Mouse (Mus musculus) CH12.LX (cell line): ENCODE measurements around the gene Stk40. TPM values are rescaled to one million over a fixed set of nuclear protein-coding genes. Genes with fewer than 3 reads are reported as not detected.
"Not testable (repeated sequence)": the region's sequence is repeated elsewhere in the genome, so short reads cannot be mapped to it uniquely, and the experiment has no call there.

ENCODE experiments used
- DNase-seq: peaks from one replicate; pipeline ENCODE4 v3.0.0-alpha.2; 2013; ENCODE audit errors: extremely low read depth
- H3K27ac ChIP-seq: 2 replicates; pipeline ENCODE4 v1.5.1; 2012; ENCODE audit warnings: low read depth, mild to moderate bottlenecking, control low read depth, moderate library complexity; ENCODE audit not compliant: insufficient read depth
- H3K27me3 ChIP-seq: replicated peaks from 2 replicates; pipeline ENCODE3; 2012; ENCODE audit warnings: inconsistent platforms
- H3K36me3 ChIP-seq, 2 experiments: replicated peaks in 1 of 2; 2 replicates each; pipeline versions ENCODE3 to v1.6.1; 2012; ENCODE audit warnings: inconsistent platforms in 1 of 2, low read length in 1 of 2, mild to moderate bottlenecking in 1 of 2, mixed read lengths in 1 of 2, moderate library complexity in 1 of 2; ENCODE audit not compliant: control insufficient read depth in 1 of 2, insufficient read depth in 1 of 2
- H3K4me1 ChIP-seq, 2 experiments: 2 replicates each; pipeline ENCODE4 v1.6.1; 2012; ENCODE audit warnings: inconsistent platforms in 1 of 2, moderate library complexity in 1 of 2; ENCODE audit not compliant: insufficient read depth in 2 of 2, control insufficient read depth in 1 of 2
- H3K4me2 ChIP-seq: 2 replicates; pipeline ENCODE4 v1.6.1; 2012; ENCODE audit warnings: low read depth, mild to moderate bottlenecking, control low read depth; ENCODE audit not compliant: poor library complexity, insufficient read depth, severe bottlenecking
- H3K4me3 ChIP-seq, 3 experiments: fragments of 150-350 bp in 1 of 3; sonication (generic) in 1 of 3; replicated peaks in 1 of 3; 2 replicates each; pipeline versions ENCODE3 to v1.5.1; 2011 to 2012; ENCODE audit warnings: low read depth in 2 of 3, low read length in 2 of 3, mild to moderate bottlenecking in 2 of 3, moderate library complexity in 2 of 3, control low read depth in 1 of 3, improper control_type of control experiment in 1 of 3, inconsistent platforms in 1 of 3, mixed read lengths in 1 of 3; ENCODE audit not compliant: poor library complexity in 1 of 3
- H3K79me2 ChIP-seq: replicated peaks from 2 replicates; pipeline ENCODE4 v1.6.1; 2012; ENCODE audit warnings: mild to moderate bottlenecking, moderate library complexity; ENCODE audit not compliant: control insufficient read depth, poor library complexity, insufficient read depth, severe bottlenecking; ENCODE audit errors: extremely low read depth
- H3K9ac ChIP-seq: 2 replicates; pipeline ENCODE4 v1.6.1; 2012; ENCODE audit warnings: low read depth, mild to moderate bottlenecking, control low read depth, moderate library complexity; ENCODE audit not compliant: insufficient read depth
- H3K9me3 ChIP-seq: replicated peaks from 2 replicates; pipeline ENCODE3; 2012; ENCODE audit warnings: low read length, inconsistent platforms, mixed read lengths
- ETS1 ChIP-seq: conservative IDR thresholded peaks from 2 replicates; pipeline ENCODE4 v1.6.1; 2012; ENCODE audit warnings: low read depth, mild to moderate bottlenecking, inconsistent platforms, low read length, improper control_type of control experiment, moderate library complexity
- HCFC1 ChIP-seq: IDR thresholded peaks from 2 replicates; pipeline ENCODE4 v1.6.1; 2012; ENCODE audit warnings: low read depth, mild to moderate bottlenecking, inconsistent platforms, low read length, improper control_type of control experiment
- IRF4 ChIP-seq: IDR thresholded peaks from 2 replicates; pipeline ENCODE4 v1.6.1; 2014; ENCODE audit warnings: low read depth, mild to moderate bottlenecking, inconsistent platforms, low read length, improper control_type of control experiment
- MAFK ChIP-seq: IDR thresholded peaks from 2 replicates; pipeline ENCODE4 v1.6.1; 2011; ENCODE audit warnings: low read length, improper control_type of control experiment; ENCODE audit not compliant: insufficient replicate concordance
- MYC ChIP-seq: IDR thresholded peaks from 2 replicates; pipeline ENCODE4 v1.6.1; 2011; ENCODE audit warnings: low read depth, mild to moderate bottlenecking, improper control_type of control experiment, low read length
- NELFE ChIP-seq: IDR thresholded peaks from 2 replicates; pipeline ENCODE4 v1.6.1; 2011; ENCODE audit warnings: low read depth, low read length, improper control_type of control experiment
- NRF1 ChIP-seq: IDR thresholded peaks from 2 replicates; pipeline ENCODE4 v1.6.1; 2014; ENCODE audit warnings: low read depth, mild to moderate bottlenecking, inconsistent platforms, low read length, improper control_type of control experiment, moderate library complexity
- SIN3A ChIP-seq: IDR thresholded peaks from 2 replicates; pipeline ENCODE4 v1.6.1; 2012; ENCODE audit warnings: low read length, improper control_type of control experiment, inconsistent platforms
- SMC3 ChIP-seq: IDR thresholded peaks from 2 replicates; pipeline ENCODE4 v1.6.1; 2011; ENCODE audit warnings: low read depth, low read length, improper control_type of control experiment
- TCF12 ChIP-seq: IDR thresholded peaks from 2 replicates; pipeline ENCODE4 v1.6.1; 2014; ENCODE audit warnings: low read depth, mild to moderate bottlenecking, inconsistent platforms, low read length, improper control_type of control experiment
- USF2 ChIP-seq: conservative IDR thresholded peaks from 2 replicates; pipeline ENCODE4 v1.6.1; 2011; ENCODE audit warnings: low read depth, low read length, improper control_type of control experiment
- dilution Hi-C: fragments of 300-500 bp; cut with MboI; formaldehyde crosslinking; loops from 2 replicates; pipeline ENCODE4 v1.14.3; 2020; ENCODE audit warnings: low sequenced_read_pairs; ENCODE audit not compliant: extremely low pct_unique_long_range_greater_than_20kb, extremely low pct_ligation_motif_present
- in situ Hi-C: fragments of 300-500 bp; cut with MboI; formaldehyde crosslinking; loops from 3 replicates; pipeline ENCODE4 v1.14.3; 2019; ENCODE audit warnings: low sequenced_read_pairs, low pct_ligation_motif_present, low pct_unique_long_range_greater_than_20kb, mixed read lengths
- polyA plus RNA-seq: library from polyadenylated mRNA; unstranded; fragments of >175 nt; gene quantifications from 2 replicates; pipeline ENCODE4 v1.2.1, GENCODE M21; 2012; ENCODE audit warnings: low read depth; ENCODE audit not compliant: insufficient read length
- total RNA-seq, 2 experiments: library from RNA; depleted of rRNA; stranded (reverse); fragments of 300-350 nt in 1 of 2; fragments of >200 nt in 1 of 2; gene quantifications; 2 replicates each; pipeline ENCODE4 v1.2.3; 2012 to 2014

Stk40 gene
- total and polyA plus RNA-seq, 3 experiments, result 8.6 to 33.0 (median 16.4) TPM

- H3K4me1 ChIP-seq, result peaks cover 0 to 8% of the 10 kb centered on the region in 2 experiments; a peak in 2 of 4 replicates
- no peak overlapping the region for H3K4me2 ChIP-seq
- in situ Hi-C loops, result no loop called here
- no peak overlapping the region for H3K4me3 ChIP-seq
- dilution Hi-C loops, result no loop called here
- no peaks in the 10 kb centered on the region for H3K9me3 ChIP-seq
- no peak overlapping the region for H3K9ac ChIP-seq
- no peak for TF ChIP-seq MYC
- TF ChIP-seq SIN3A, result no peak
- no peak for TF ChIP-seq USF2
- no peak for TF ChIP-seq TCF12
- no peak for TF ChIP-seq HCFC1
- TF ChIP-seq MAFK, result no peak
- TF ChIP-seq ETS1, result no peak
- no peak for TF ChIP-seq NELFE
- TF ChIP-seq IRF4, result no peak
- TF ChIP-seq SMC3, result no peak
- no peak for TF ChIP-seq NRF1
- no peaks in the 10 kb centered on the region for H3K27me3 ChIP-seq
- no peak overlapping the region for H3K27ac ChIP-seq
- no peaks in the 10 kb centered on the region for H3K36me3 ChIP-seq
- no peaks in the 10 kb centered on the region for H3K79me2 ChIP-seq
- no peak for DNase-seq
Observed at GRCm38 (mm10) chr4:126091873-126092272, 11.9 kb upstream of the Stk40 start.

- Histone ChIP-seq H3K79me2 (peaks cover 11% of the 10 kb centered on the region), H3K4me1 (peaks cover 14 to 37% of the 10 kb centered on the region in 2 experiments), H3K36me3 (peaks cover 14 to 32% of the 10 kb centered on the region in 2 experiments)
- H3K4me2 ChIP-seq, H3K9me3 ChIP-seq, H3K4me3 ChIP-seq, DNase-seq, in situ Hi-C loops, H3K27ac ChIP-seq, dilution Hi-C loops, H3K27me3 ChIP-seq, H3K9ac ChIP-seq: not testable (repeated sequence)
- 0 out of 2 replicates have a peak, but pooled peaks have one; percentile 5 for TF ChIP-seq MYC
Observed at GRCm38 (mm10) chr4:126095622-126096430, 7.9 kb upstream of the Stk40 start.
